Mouse (Mus musculus) activated CD4-positive, CD25-positive, alpha-beta regulatory T cell, adult 4 months (primary cell): ENCODE results near the gene Hoxd11. TPM values are rescaled to one million over a fixed set of nuclear protein-coding genes. Genes with fewer than 3 reads are reported as not detected.

Experiments used
- ATAC-seq: one replicate; pipeline ENCODE4 v1.8.0; 2017
- polyA plus RNA-seq, 2 experiments: library from polyadenylated mRNA; unstranded; fragments of 100-300 nt; shearing (Covaris generic); gene quantifications; one replicate each; pipeline ENCODE4 v1.2.1; 2017

Gene Hoxd11
- polyA plus RNA-seq, 2 experiments from 2014 or later: not detected

- ATAC-seq: no peak
Observed at GRCm38 (mm10) chr2:74709465-74710419, 30.4 kb downstream of the Hoxd11 start.

- no peak for ATAC-seq
Observed at GRCm38 (mm10) chr2:74710929-74711543, 31.7 kb downstream of the Hoxd11 start.

- no peak for ATAC-seq
Observed at GRCm38 (mm10) chr2:74711721-74712621, 32.6 kb downstream of the Hoxd11 start, which contains the start of the genes Hoxd3 and Hoxd4. Hoxd3 (plus strand) TSS chr2:74711927. Hoxd4 (plus strand) TSS chr2:74711929.

- ATAC-seq: no peak
Observed at GRCm38 (mm10) chr2:74713239-74714150, 34.1 kb downstream of the Hoxd11 start.

GRCm38 (mm10) chr2:74714156-74714789, 34.9 kb downstream of the Hoxd11 start:
- no peak for ATAC-seq

GRCm38 (mm10) chr2:74714881-74715280, 35.5 kb downstream of the Hoxd11 start:
- ATAC-seq: no peak

GRCm38 (mm10) chr2:74715504-74716241, 36.3 kb downstream of the Hoxd11 start:
- peak; percentile 52 for ATAC-seq

- no peak for ATAC-seq
Observed at GRCm38 (mm10) chr2:74720384-74720783, 41.0 kb downstream of the Hoxd11 start.

- ATAC-seq: no peak
Observed at GRCm38 (mm10) chr2:74720955-74721491, 41.7 kb downstream of the Hoxd11 start.

- ATAC-seq: no peak
Observed at GRCm38 (mm10) chr2:74721882-74722281, 42.5 kb downstream of the Hoxd11 start.

- ATAC-seq: no peak
Observed at GRCm38 (mm10) chr2:74722949-74723348, 43.6 kb downstream of the Hoxd11 start.

GRCm38 (mm10) chr2:74724244-74725015, 45.1 kb downstream of the Hoxd11 start:
- no peak for ATAC-seq

- ATAC-seq: no peak
Observed at GRCm38 (mm10) chr2:74725171-74725570, 45.8 kb downstream of the Hoxd11 start.

GRCm38 (mm10) chr2:74726551-74726950, 47.2 kb downstream of the Hoxd11 start, which contains the start of gene Gm28230:
Gm28230 (plus strand) TSS chr2:74726728.
- ATAC-seq: no peak

- ATAC-seq: no peak
Observed at GRCm38 (mm10) chr2:74726973-74727639, 47.7 kb downstream of the Hoxd11 start.

GRCm38 (mm10) chr2:74727640-74728302, 48.4 kb downstream of the Hoxd11 start:
- ATAC-seq: no peak

- no peak for ATAC-seq
Observed at GRCm38 (mm10) chr2:74728303-74728680, 48.9 kb downstream of the Hoxd11 start.

GRCm38 (mm10) chr2:74730331-74730730, 51.0 kb downstream of the Hoxd11 start:
- no peak for ATAC-seq
